Mouse (Mus musculus) forebrain, embryonic 14.5 days (tissue): Measurements from ENCODE around the gene Hdac1. TPM values are rescaled to one million over a fixed set of nuclear protein-coding genes. Genes with fewer than 3 reads are reported as not detected.
"Not testable (repeated sequence)": the region's sequence is repeated elsewhere in the genome, so short reads cannot be mapped to it uniquely, and the experiment has no call there.

Source experiments
- ATAC-seq: fragments of 200-750 bp; cut with Nextera tagmentation; 2 replicates; pipeline ENCODE4 v1.8.0; 2017; ENCODE audit warnings: mild to moderate bottlenecking, moderate library complexity
- DNase-seq: peaks from one replicate; pipeline ENCODE4 v3.0.0-alpha.2; 2015; ENCODE audit warnings: low spot score
- H3K27ac ChIP-seq: fragments of 300-500 bp; sonication (generic); 2 replicates; pipeline ENCODE4 v1.5.1; 2014; ENCODE audit warnings: low read depth, mild to moderate bottlenecking, control low read depth, low read length, moderate library complexity
- H3K27me3 ChIP-seq: fragments of 300-500 bp; sonication (generic); replicated peaks from 2 replicates; pipeline ENCODE4 v1.6.1; 2014; ENCODE audit warnings: low read length, control low read depth, mixed read lengths; ENCODE audit not compliant: control insufficient read depth, insufficient read depth
- H3K36me3 ChIP-seq: fragments of 300-500 bp; sonication (generic); 2 replicates; pipeline ENCODE4 v1.6.1; 2014; ENCODE audit warnings: low read length, control low read depth; ENCODE audit not compliant: control insufficient read depth, insufficient read depth
- H3K4me1 ChIP-seq: fragments of 300-500 bp; sonication (generic); 2 replicates; pipeline ENCODE4 v1.6.1; 2014; ENCODE audit warnings: antibody characterized with exemption, low read length, control low read depth; ENCODE audit not compliant: control insufficient read depth, insufficient read depth
- H3K4me2 ChIP-seq: fragments of 300-500 bp; sonication (generic); 2 replicates; pipeline ENCODE4 v1.6.1; 2014; ENCODE audit warnings: mild to moderate bottlenecking, control low read depth, low read length
- H3K4me3 ChIP-seq: fragments of 300-500 bp; sonication (generic); 2 replicates; pipeline ENCODE4 v1.5.1; 2014; ENCODE audit warnings: low read depth, low read length, control low read depth
- H3K9ac ChIP-seq: fragments of 300-500 bp; sonication (generic); 2 replicates; pipeline ENCODE4 v1.6.1; 2014; ENCODE audit warnings: mild to moderate bottlenecking, low read length, control low read depth, moderate library complexity
- H3K9me3 ChIP-seq: fragments of 300-500 bp; sonication (generic); replicated peaks from 2 replicates; pipeline ENCODE4 v1.6.1; 2016; ENCODE audit warnings: low read length, control low read depth, mixed read lengths; ENCODE audit not compliant: control insufficient read depth
- WGBS: fragments of 180-500 bp; shearing (Covaris S2); extraction: QIAGEN DNeasy Blood & Tissue Kit; methylation state at CpG from one replicate; pipeline ENCODE4 v1.1.7; 2014; 5-methylcytosine and 5-hydroxymethylcytosine counted together
- polyA plus RNA-seq: library from polyadenylated mRNA; unstranded; fragments of >200 nt; fragmentation: Nextera tagmentation; extraction: Ambion mirVana; gene quantifications from 2 replicates; pipeline ENCODE4 v1.2.1, GENCODE M21; 2014

Hdac1 gene
- polyA plus RNA-seq, 1 experiment from 2014 or later, result 154 TPM

DNA sequence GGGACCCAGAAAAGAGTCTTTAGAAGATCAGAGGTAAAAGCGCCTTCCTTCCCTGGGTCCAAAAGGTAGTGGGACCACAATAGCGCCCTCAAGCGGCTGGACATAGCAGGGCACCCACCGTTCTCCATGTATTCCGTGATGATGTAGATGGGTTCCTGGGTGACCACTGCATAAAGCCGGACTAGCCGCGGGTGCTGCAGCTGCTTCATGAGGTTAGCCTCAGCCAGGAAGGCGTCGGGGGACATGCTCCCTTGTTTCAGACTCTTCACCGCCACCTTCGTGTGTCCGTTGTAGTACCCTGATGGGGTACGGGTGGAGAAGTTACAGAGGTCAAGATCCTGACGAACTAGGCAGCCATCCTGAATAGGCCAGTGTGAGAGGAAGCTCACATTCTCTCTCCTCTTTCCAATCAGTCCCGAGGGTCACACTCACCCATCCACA is 12.9 kb upstream of the Hdac1 start:
- H3K36me3 ChIP-seq, result no peaks in the 10 kb centered on the region
- H3K27ac ChIP-seq, result no peak overlapping the region
- DNase-seq (peak; percentile 33), ATAC-seq (peak; percentile 26; the same call in 1 of the 2 replicates)
- H3K4me3 ChIP-seq, result peak overlapping the region; percentile 46
- peak overlapping the region; percentile 81 for H3K4me2 ChIP-seq
- WGBS, result 5% methylated on average over 16 of the region's 16 CpGs
- H3K9ac ChIP-seq, result peak overlapping the region; percentile 67
- peaks cover 6% of the 10 kb centered on the region for H3K4me1 ChIP-seq
- H3K9me3 ChIP-seq, result no peaks in the 10 kb centered on the region
- no peaks in the 10 kb centered on the region for H3K27me3 ChIP-seq

DNA sequence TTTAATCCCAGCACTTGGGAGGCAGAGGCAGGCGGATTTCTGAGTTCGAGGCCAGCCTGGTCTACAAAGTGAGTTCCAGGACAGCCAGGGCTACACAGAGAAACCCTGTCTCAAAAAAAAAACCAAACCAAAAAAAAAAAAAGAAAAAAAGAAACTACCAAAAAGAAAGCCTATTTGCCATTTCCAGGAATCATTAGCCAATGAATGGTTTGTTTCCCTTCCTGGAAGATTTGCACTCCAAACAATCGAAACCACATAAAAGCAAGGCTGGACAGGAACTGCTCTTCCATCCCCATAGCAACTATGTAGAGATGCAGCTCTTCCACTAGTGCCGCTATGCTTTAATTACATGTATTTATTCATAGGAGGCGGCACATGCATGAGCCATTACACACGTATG is 12.0 kb upstream of the Hdac1 start:
- WGBS, result 84% methylated on average over 6 of the region's 6 CpGs
- DNase-seq, ATAC-seq, H3K27ac ChIP-seq, H3K36me3 ChIP-seq, H3K4me2 ChIP-seq, H3K4me3 ChIP-seq, H3K9me3 ChIP-seq, H3K4me1 ChIP-seq, H3K27me3 ChIP-seq, H3K9ac ChIP-seq: not testable (repeated sequence)

DNA sequence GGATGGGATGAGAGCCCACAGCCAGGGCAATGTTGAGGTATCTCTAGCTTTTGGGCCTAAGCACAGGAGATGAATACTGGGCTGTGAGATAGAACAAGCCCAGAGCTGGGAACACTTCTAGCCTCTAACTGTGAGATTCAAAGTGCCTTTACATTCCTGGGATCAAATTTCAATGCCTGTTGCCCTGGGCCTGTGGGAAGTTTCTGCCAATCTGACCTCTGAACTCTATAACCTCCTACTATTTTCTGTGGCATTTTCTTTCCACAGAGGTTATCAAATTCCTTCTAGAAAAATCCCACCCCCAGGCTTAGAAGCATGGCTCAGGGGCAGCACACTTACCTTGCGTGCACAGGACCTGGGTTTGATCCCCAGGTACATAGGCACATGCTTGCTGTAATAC is 7.8 kb upstream of the Hdac1 start:
- Histone ChIP-seq H3K27me3 (no peaks in the 10 kb centered on the region), H3K4me1 (peaks cover under 1% of the 10 kb centered on the region), H3K36me3 (no peaks in the 10 kb centered on the region), H3K9ac (no peak overlapping the region), H3K4me3 (no peak overlapping the region), H3K9me3 (no peaks in the 10 kb centered on the region), H3K27ac (no peak overlapping the region), H3K4me2 (no peak overlapping the region)
- 54% methylated on average over 1 of the region's 1 CpGs for WGBS
- DNase-seq, result no peak
- no peak for ATAC-seq

DNA sequence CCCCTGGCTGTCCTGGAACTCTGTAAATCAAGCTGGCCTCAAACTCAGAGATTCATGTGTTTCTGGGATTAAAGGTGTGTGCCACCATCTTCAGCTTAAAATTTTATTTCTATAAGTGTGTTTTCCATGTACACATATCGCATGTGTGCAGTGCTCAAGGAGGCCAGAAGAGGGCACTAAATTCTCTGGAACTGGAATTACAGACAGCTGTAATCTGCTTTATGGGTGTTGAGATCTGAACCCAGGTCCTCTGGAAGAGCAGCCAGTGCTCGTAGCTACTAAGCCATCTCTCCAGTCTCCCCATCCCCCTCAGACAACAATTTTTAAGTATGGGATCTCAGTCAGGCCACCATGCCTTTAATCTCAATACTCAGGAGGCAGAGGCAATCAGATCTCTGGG is 6.8 kb upstream of the Hdac1 start:
- Histone ChIP-seq H3K27me3 (no peaks in the 10 kb centered on the region), H3K27ac (no peak overlapping the region), H3K36me3 (no peaks in the 10 kb centered on the region), H3K9me3 (no peaks in the 10 kb centered on the region), H3K4me2 (no peak overlapping the region), H3K4me1 (no peaks in the 10 kb centered on the region), H3K9ac (no peak overlapping the region), H3K4me3 (no peak overlapping the region)
- DNase-seq (peak; percentile 33), ATAC-seq (no peak)
- 97% methylated on average over 2 of the region's 2 CpGs for WGBS

DNA sequence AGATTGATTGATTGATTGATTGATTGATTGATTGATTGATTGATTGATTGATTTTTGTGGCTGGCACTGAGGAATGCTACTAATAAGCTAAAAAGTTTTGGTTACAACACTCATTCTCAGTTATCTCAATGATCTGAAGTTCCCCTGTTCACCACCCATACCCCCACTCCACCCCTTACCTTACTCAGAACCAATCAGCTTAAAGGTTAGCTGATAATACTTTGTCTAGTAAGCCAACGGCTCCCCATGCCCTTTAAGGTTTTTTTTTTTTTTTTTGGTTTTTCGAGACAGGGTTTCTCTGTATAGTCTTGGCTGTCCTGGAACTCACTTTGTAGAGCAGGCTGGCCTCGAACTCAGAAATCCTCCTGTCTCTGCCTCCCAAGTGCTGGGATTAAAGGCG is 5.1 kb upstream of the Hdac1 start:
- not testable (repeated sequence) for H3K9me3 ChIP-seq, H3K9ac ChIP-seq, H3K27ac ChIP-seq, H3K4me2 ChIP-seq, H3K4me1 ChIP-seq, DNase-seq, H3K27me3 ChIP-seq, ATAC-seq, H3K4me3 ChIP-seq, H3K36me3 ChIP-seq
- 88% methylated on average over 4 of the region's 4 CpGs for WGBS

DNA sequence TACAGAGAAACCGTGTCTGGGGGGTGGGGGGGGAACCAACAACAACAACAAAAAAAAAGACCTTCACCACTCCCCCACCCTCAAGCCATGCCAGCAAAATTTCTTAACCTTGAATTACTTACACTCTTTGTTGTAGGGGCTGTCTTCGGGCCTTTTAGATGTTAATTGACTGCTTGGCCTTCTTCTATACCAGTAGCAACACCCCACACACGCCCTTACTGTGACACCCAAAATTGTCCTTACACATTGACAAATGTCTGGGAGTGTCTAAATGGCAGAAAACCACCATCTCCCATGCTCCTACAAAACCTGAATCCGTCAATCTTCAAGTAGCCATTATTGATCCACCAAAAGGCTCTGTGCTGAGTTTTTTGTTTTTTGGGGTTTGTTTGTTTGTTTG is 1.6 kb upstream of the Hdac1 start:
- peaks cover 10% of the 10 kb centered on the region for H3K4me1 ChIP-seq
- H3K27me3 ChIP-seq, result no peaks in the 10 kb centered on the region
- H3K9ac ChIP-seq, result no peak overlapping the region
- no peak overlapping the region for H3K4me3 ChIP-seq
- no peak overlapping the region for H3K27ac ChIP-seq
- 0 out of 2 replicates have a peak, but pooled peaks cover 4% of the 10 kb centered on the region for H3K36me3 ChIP-seq
- 83% methylated on average over 4 of the region's 4 CpGs for WGBS
- no peak overlapping the region for H3K4me2 ChIP-seq
- H3K9me3 ChIP-seq, result no peaks in the 10 kb centered on the region
- ATAC-seq, result no peak
- DNase-seq, result no peak

DNA sequence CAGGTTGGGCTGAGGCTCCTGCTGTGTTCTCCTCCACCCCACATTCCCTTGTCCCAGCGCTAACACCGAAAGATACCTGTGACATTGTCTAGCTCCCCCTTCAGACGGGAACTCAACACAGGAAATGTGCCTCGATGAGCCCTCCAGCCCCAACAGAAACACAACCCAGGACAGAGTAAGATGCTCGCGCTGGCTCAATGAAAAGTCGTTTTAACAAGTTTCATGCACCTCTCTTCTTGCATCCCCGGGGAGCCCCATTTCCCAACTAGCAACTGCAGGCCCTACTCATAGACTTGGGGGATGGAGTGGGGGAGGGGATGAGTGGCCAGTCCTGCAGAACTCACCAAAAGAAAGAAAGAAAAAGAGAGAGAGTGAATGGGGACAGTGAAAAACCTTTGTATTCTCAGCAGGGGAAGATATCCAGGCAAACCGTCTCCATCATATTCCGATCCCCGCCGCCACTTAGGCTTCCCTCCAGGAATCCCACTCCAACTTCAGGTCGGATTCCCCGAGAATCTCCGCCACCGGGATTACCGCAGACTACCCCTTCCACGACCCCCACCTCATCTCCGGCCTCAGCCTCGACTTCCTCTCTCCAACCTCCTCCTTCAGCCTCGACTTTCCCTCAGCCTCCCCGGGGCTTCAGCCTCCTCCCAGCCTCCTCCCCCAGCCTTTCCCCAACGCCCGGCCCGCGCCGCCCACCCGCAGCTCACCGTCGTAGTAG is 483 bp downstream of the Hdac1 start:
- peak overlapping the region; percentile 75; the same call in 1 of the 2 replicates for H3K27ac ChIP-seq
- under 1% methylated on average over 30 of the region's 30 CpGs for WGBS
- H3K4me2 ChIP-seq, result peak overlapping the region; percentile 80
- no peaks in the 10 kb centered on the region for H3K9me3 ChIP-seq
- H3K4me1 ChIP-seq, result peaks cover 10% of the 10 kb centered on the region
- ATAC-seq, result no peak; the same call in 1 of the 2 replicates
- H3K9ac ChIP-seq, result peak overlapping the region; percentile 86
- DNase-seq, result peak; percentile 32
- peak overlapping the region; percentile 79 for H3K4me3 ChIP-seq
- H3K36me3 ChIP-seq, result 0 out of 2 replicates have a peak, but pooled peaks cover 7% of the 10 kb centered on the region
- H3K27me3 ChIP-seq, result no peaks in the 10 kb centered on the region

DNA sequence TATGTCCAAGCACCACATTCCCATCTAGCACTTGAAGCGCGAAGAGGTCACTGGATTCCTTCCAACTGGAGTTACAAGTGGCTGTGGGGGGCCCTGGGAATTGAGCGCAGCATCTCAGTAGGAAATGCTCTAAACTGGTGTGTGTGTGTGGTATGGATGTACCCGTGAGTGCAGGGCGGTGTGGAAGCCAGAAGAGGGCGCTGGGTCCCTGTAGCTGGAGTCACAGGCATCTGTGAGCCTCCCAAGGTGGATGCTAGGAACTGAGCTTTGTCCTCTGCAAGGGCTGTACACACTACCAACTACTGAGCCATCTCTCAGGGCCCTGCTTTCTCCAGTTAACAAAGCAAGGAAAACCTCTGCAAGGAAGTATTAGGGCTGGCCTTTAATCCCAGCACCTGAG is 2.5 kb downstream of the Hdac1 start:
- peaks cover 10% of the 10 kb centered on the region for H3K4me1 ChIP-seq
- no peak for DNase-seq
- ATAC-seq, result no peak
- no peaks in the 10 kb centered on the region for H3K9me3 ChIP-seq
- H3K27ac ChIP-seq, result no peak overlapping the region
- 88% methylated on average over 6 of the region's 6 CpGs for WGBS
- no peak overlapping the region for H3K9ac ChIP-seq
- H3K36me3 ChIP-seq, result peaks cover 19% of the 10 kb centered on the region
- no peak overlapping the region for H3K4me3 ChIP-seq
- no peak overlapping the region for H3K4me2 ChIP-seq
- no peaks in the 10 kb centered on the region for H3K27me3 ChIP-seq

DNA sequence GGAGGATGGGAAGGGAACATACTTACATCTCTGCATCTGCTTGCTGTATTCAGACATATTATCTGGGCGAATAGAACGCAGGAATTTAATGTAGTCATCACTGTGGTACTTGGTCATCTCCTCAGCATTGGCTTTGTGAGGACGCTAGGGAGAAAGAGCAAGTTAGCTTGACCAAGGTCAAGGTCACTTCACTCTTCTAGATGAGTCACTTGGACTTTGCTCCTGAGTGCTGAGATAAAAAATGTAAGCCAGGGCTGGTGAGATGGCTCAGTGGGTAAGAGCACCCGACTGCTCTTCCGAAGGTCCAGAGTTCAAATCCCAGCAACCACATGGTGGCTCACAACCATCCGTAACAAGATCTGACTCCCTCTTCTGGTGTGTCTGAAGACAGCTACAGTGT is 13.6 kb downstream of the Hdac1 start:
- H3K9me3 ChIP-seq, H3K27me3 ChIP-seq, H3K9ac ChIP-seq, H3K4me1 ChIP-seq, ATAC-seq, DNase-seq, H3K4me2 ChIP-seq, H3K4me3 ChIP-seq, H3K27ac ChIP-seq: not testable (repeated sequence)
- peaks cover 88% of the 10 kb centered on the region for H3K36me3 ChIP-seq
- 100% methylated on average over 5 of the region's 6 CpGs for WGBS
